Mouse (Mus musculus) lung, postnatal 0 days (tissue): Measurements from ENCODE around the gene Ccser1. TPM values are rescaled to one million over a fixed set of nuclear protein-coding genes. Genes with fewer than 3 reads are reported as not detected.

ENCODE experiments used
- ATAC-seq: fragments of 200-750 bp; cut with Nextera tagmentation; 2 replicates; pipeline ENCODE4 v1.8.0; 2017; ENCODE audit warnings: moderate library complexity
- DNase-seq: peaks from one replicate; pipeline ENCODE4 v3.0.0-alpha.2; 2016; ENCODE audit warnings: low spot score
- H3K27ac ChIP-seq: fragments of 300-500 bp; sonication (generic); 2 replicates; pipeline ENCODE4 v1.5.1; 2014; ENCODE audit warnings: antibody characterized with exemption, mild to moderate bottlenecking, low read length, mixed read lengths
- H3K27me3 ChIP-seq: fragments of 300-500 bp; sonication (generic); replicated peaks from 2 replicates; pipeline ENCODE4 v1.6.1; 2014; ENCODE audit warnings: low read length, mixed read lengths; ENCODE audit not compliant: insufficient read depth
- H3K36me3 ChIP-seq: fragments of 300-500 bp; sonication (generic); 2 replicates; pipeline ENCODE4 v1.6.1; 2014; ENCODE audit warnings: low read length, mixed read lengths; ENCODE audit not compliant: insufficient read depth
- H3K4me1 ChIP-seq: fragments of 300-500 bp; sonication (generic); 2 replicates; pipeline ENCODE4 v1.6.1; 2014; ENCODE audit warnings: antibody characterized with exemption, low read depth, low read length, mixed read lengths; ENCODE audit not compliant: insufficient read depth
- H3K4me2 ChIP-seq: fragments of 300-500 bp; sonication (generic); replicated peaks from 2 replicates; pipeline ENCODE4 v1.6.1; 2014; ENCODE audit warnings: low read depth, mild to moderate bottlenecking, low read length, moderate library complexity, mixed read lengths
- H3K4me3 ChIP-seq: fragments of 300-500 bp; sonication (generic); 2 replicates; pipeline ENCODE4 v1.5.1; 2014; ENCODE audit warnings: low read depth, low read length
- H3K9ac ChIP-seq: fragments of 300-500 bp; sonication (generic); replicated peaks from 2 replicates; pipeline ENCODE4 v1.6.1; 2014; ENCODE audit warnings: low read depth, mild to moderate bottlenecking
- H3K9me3 ChIP-seq: fragments of 300-500 bp; sonication (generic); 2 replicates; pipeline ENCODE4 v1.6.1; 2016; ENCODE audit warnings: low read length, mixed read lengths
- CTCF ChIP-seq: IDR thresholded peaks from 2 replicates; pipeline ENCODE4 v1.5.1; 2016; ENCODE audit warnings: antibody characterized with exemption, mild to moderate bottlenecking
- EP300 ChIP-seq: IDR thresholded peaks from 2 replicates; pipeline ENCODE4 v1.6.1; 2016; ENCODE audit warnings: antibody characterized with exemption, mild to moderate bottlenecking, control low read depth
- WGBS: fragments of 180-500 bp; shearing (Covaris S2); extraction: QIAGEN DNeasy Blood & Tissue Kit; methylation state at CpG from one replicate; pipeline ENCODE4 v1.1.7; 2014; 5-methylcytosine and 5-hydroxymethylcytosine counted together
- polyA plus RNA-seq: library from polyadenylated mRNA; unstranded; fragments of >200 nt; fragmentation: Nextera tagmentation; extraction: Ambion mirVana; gene quantifications from 2 replicates; pipeline ENCODE4 v1.2.1, GENCODE M21; 2015

Ccser1 gene
- polyA plus RNA-seq, 1 experiment from 2014 or later, result 7.5 TPM

- H3K4me2 ChIP-seq, result no peak overlapping the region
- WGBS, result 72% methylated on average over 5 of the region's 5 CpGs
- H3K4me3 ChIP-seq, result no peak overlapping the region
- H3K9me3 ChIP-seq, result no peaks in the 10 kb centered on the region
- DNase-seq (peak; percentile 39), ATAC-seq (no peak)
- no peak for TF ChIP-seq EP300
- peak; percentile 59 for TF ChIP-seq CTCF
- no peaks in the 10 kb centered on the region for H3K36me3 ChIP-seq
- H3K27ac ChIP-seq, result no peak overlapping the region
- no peaks in the 10 kb centered on the region for H3K27me3 ChIP-seq
- no peak overlapping the region for H3K9ac ChIP-seq
- H3K4me1 ChIP-seq, result no peaks in the 10 kb centered on the region
These were observed 167.1 kb downstream of the Ccser1 start for GRCm38 (mm10) chr6:61347045-61347838.

GRCm38 (mm10) chr6:61363722-61364121 lies 183.6 kb downstream of the Ccser1 start:
- no peaks in the 10 kb centered on the region for H3K27me3 ChIP-seq
- no peak overlapping the region for H3K9ac ChIP-seq
- 68% methylated on average over 5 of the region's 5 CpGs for WGBS
- no peak overlapping the region for H3K4me2 ChIP-seq
- ATAC-seq (no peak), DNase-seq (no peak)
- H3K27ac ChIP-seq, result no peak overlapping the region
- H3K9me3 ChIP-seq, result no peaks in the 10 kb centered on the region
- H3K4me3 ChIP-seq, result no peak overlapping the region
- no peaks in the 10 kb centered on the region for H3K36me3 ChIP-seq
- no peaks in the 10 kb centered on the region for H3K4me1 ChIP-seq
- TF ChIP-seq CTCF, result no peak
- no peak for TF ChIP-seq EP300

GRCm38 (mm10) chr6:61382526-61382925 lies 202.4 kb downstream of the Ccser1 start:
- Histone ChIP-seq H3K27ac (no peak overlapping the region), H3K36me3 (no peaks in the 10 kb centered on the region), H3K9me3 (no peaks in the 10 kb centered on the region), H3K9ac (no peak overlapping the region), H3K27me3 (no peaks in the 10 kb centered on the region), H3K4me1 (no peaks in the 10 kb centered on the region), H3K4me2 (no peak overlapping the region), H3K4me3 (no peak overlapping the region)
- 14% methylated on average over 3 of the region's 3 CpGs for WGBS
- DNase-seq, result peak; percentile 48
- no peak; the same call in 1 of the 2 replicates for ATAC-seq
- TF ChIP-seq EP300 (no peak), CTCF (peak; percentile 66)

- Histone ChIP-seq H3K27ac (no peak overlapping the region), H3K36me3 (no peaks in the 10 kb centered on the region), H3K4me2 (no peak overlapping the region), H3K27me3 (no peaks in the 10 kb centered on the region), H3K4me3 (no peak overlapping the region), H3K4me1 (no peaks in the 10 kb centered on the region), H3K9me3 (no peaks in the 10 kb centered on the region), H3K9ac (no peak overlapping the region)
- WGBS, result 56% methylated on average over 3 of the region's 3 CpGs
- no peak for DNase-seq
- no peak for ATAC-seq
- no peak for TF ChIP-seq CTCF
- TF ChIP-seq EP300, result no peak
These were observed 202.9 kb downstream of the Ccser1 start for GRCm38 (mm10) chr6:61382991-61383390.

GRCm38 (mm10) chr6:61387046-61387445 lies 206.9 kb downstream of the Ccser1 start:
- DNase-seq, result no peak
- no peak for TF ChIP-seq CTCF
- no peak for TF ChIP-seq EP300

GRCm38 (mm10) chr6:61427490-61427889 lies 247.4 kb downstream of the Ccser1 start:
- Histone ChIP-seq H3K4me2 (no peak overlapping the region), H3K27ac (no peak overlapping the region), H3K9ac (no peak overlapping the region), H3K27me3 (no peaks in the 10 kb centered on the region), H3K4me3 (no peak overlapping the region), H3K36me3 (no peaks in the 10 kb centered on the region), H3K9me3 (no peaks in the 10 kb centered on the region), H3K4me1 (peaks cover 6% of the 10 kb centered on the region; the same call in 1 of the 2 replicates)
- WGBS, result 69% methylated on average over 2 of the region's 2 CpGs
- DNase-seq, result no peak
- TF ChIP-seq CTCF (no peak), EP300 (no peak)
- ATAC-seq, result no peak

More at GRCm38 (mm10) chr6:61387046-61387445, 206.9 kb downstream of the Ccser1 start:
- 100% methylated on average over 1 of the region's 1 CpGs for WGBS
- no peak for ATAC-seq
- Histone ChIP-seq H3K36me3 (no peaks in the 10 kb centered on the region), H3K9ac (no peak overlapping the region), H3K4me3 (no peak overlapping the region), H3K4me2 (no peak overlapping the region), H3K9me3 (no peaks in the 10 kb centered on the region), H3K4me1 (no peaks in the 10 kb centered on the region), H3K27ac (no peak overlapping the region), H3K27me3 (no peaks in the 10 kb centered on the region)
